Mouse (Mus musculus) embryonic stem cell, embryonic (primary cell): Measurements from ENCODE around the gene Donson.

Experiments used
- CTCF ChIA-PET, 4 experiments: fragments of 300-600 bp in 2 of 4; fragments of 350-600 bp in 2 of 4; sonication (Branson Sonifier 250); formaldehyde crosslinking; loops; one replicate each; lab custom pipeline; 2022; ENCODE audit warnings: inconsistent platforms in 2 of 4; lab: Charles Lee
- POLR2A ChIA-PET, 4 experiments: fragments of 300-600 bp in 2 of 4; fragments of 350-600 bp in 2 of 4; sonication (Branson Sonifier 250); formaldehyde crosslinking; loops; one replicate each; lab custom pipeline; 2022; ENCODE audit warnings: antibody characterized with exemption in 4 of 4, inconsistent platforms in 1 of 4; lab: Charles Lee

The Donson gene

GRCm38 (mm10) chr16:91639161-91639560, 49.4 kb downstream of the Donson start:
- ChIA-PET CTCF (interaction anchor here in 1 of 4 experiments (0.6 kb wide), 1 partner anchor 418 kb away, joined by 3 read pairs; no protein-coding TSS in a partner anchor), POLR2A (interaction anchor here in 2 of 4 experiments (0.6 to 7.3 kb wide), 8 partner anchors 7 to 1420 kb away, joined by 3 to 73 read pairs (median 14); partner anchors contain the start of genes Gart (in 2 of the 2) and Son (in 2 of the 2))

- POLR2A ChIA-PET: interaction anchor here (0.9 to 10.4 kb wide), 12 partner anchors 8 to 297 kb away, joined by 3 to 121 read pairs (median 6); partner anchors contain the start of genes Gart (in 4 of the 4) and Son (in 3 of the 4)
- CTCF ChIA-PET: no interaction called here
Measured at GRCm38 (mm10) chr16:91633641-91634040, 54.9 kb downstream of the Donson start.

GRCm38 (mm10) chr16:91632940-91633339, 55.6 kb downstream of the Donson start:
- ChIA-PET POLR2A (interaction anchor here (0.6 to 10.4 kb wide), 16 partner anchors 9 to 491 kb away, joined by 3 to 121 read pairs (median 4); partner anchors contain the start of genes Gart (in 3 of the 4) and Son (in 3 of the 4)), CTCF (interaction anchor here in 1 of 4 experiments (0.6 to 0.7 kb wide), 2 partner anchors 120 to 269 kb away, joined by 3 read pairs; no protein-coding TSS in a partner anchor)

GRCm38 (mm10) chr16:91632439-91632838, 56.1 kb downstream of the Donson start:
- POLR2A ChIA-PET: interaction anchor here (0.6 to 10.4 kb wide), 19 partner anchors 9 to 492 kb away, joined by 3 to 121 read pairs (median 5); partner anchors contain the start of genes Gart (in 3 of the 4) and Son (in 3 of the 4)
- CTCF ChIA-PET: interaction anchor here in 1 of 4 experiments (0.6 to 0.7 kb wide), 2 partner anchors 119 to 268 kb away, joined by 3 read pairs; no protein-coding TSS in a partner anchor

GRCm38 (mm10) chr16:91630584-91630983, 58.0 kb downstream of the Donson start:
- POLR2A ChIA-PET: interaction anchor here (0.5 to 10.4 kb wide), 38 partner anchors 9 to 601 kb away, joined by 3 to 121 read pairs (median 5); partner anchors contain the start of genes Gart (in 4 of the 4), Son (in 4 of the 4), Donson (in 3 of the 4) and Ifnar1 (in 2 of the 4)
- CTCF ChIA-PET: interaction anchor here in 2 of 4 experiments (0.5 to 1.7 kb wide), 3 partner anchors 10 to 125 kb away, joined by 3 to 4 read pairs (median 4); no protein-coding TSS in a partner anchor

- CTCF ChIA-PET: interaction anchor here in 2 of 4 experiments (0.7 to 1.7 kb wide), 2 partner anchors 48 to 124 kb away, joined by 3 read pairs; no protein-coding TSS in a partner anchor
- POLR2A ChIA-PET: interaction anchor here (0.6 to 10.4 kb wide), 31 partner anchors 9 to 438 kb away, joined by 3 to 121 read pairs (median 6); partner anchors contain the start of genes Gart (in 4 of the 4), Son (in 4 of the 4), Donson (in 3 of the 4) and Dnajc28 (in 1 of the 4)
Measured at GRCm38 (mm10) chr16:91629749-91630148, 58.8 kb downstream of the Donson start.

- ChIA-PET CTCF (no interaction called here), POLR2A (interaction anchor here (0.6 to 10.4 kb wide), 13 partner anchors 8 to 76 kb away, joined by 3 to 121 read pairs (median 8); partner anchors contain the start of genes Son (in 4 of the 4) and Gart (in 3 of the 4))
Measured at GRCm38 (mm10) chr16:91628673-91629072, 59.9 kb downstream of the Donson start.

- ChIA-PET POLR2A (interaction anchor here in 3 of 4 experiments (0.5 to 10.4 kb wide), 8 partner anchors 7 to 34 kb away, joined by 3 to 121 read pairs (median 20); partner anchors contain the start of genes Gart (in 3 of the 3) and Son (in 3 of the 3)), CTCF (no interaction called here)
Measured at GRCm38 (mm10) chr16:91627831-91628230, 60.7 kb downstream of the Donson start.
